Mouse (Mus musculus): ENCODE results near the gene Hoxd8. TPM values are rescaled to one million over a fixed set of nuclear protein-coding genes. Genes with fewer than 3 reads are reported as not detected.
A peak's percentile ranks its signal among the peaks of the same experiment; 100 is the strongest.

The Hoxd8 gene
- polyA plus RNA-seq, 1 experiment from 2014 or later, result 11.6 TPM

DNA sequence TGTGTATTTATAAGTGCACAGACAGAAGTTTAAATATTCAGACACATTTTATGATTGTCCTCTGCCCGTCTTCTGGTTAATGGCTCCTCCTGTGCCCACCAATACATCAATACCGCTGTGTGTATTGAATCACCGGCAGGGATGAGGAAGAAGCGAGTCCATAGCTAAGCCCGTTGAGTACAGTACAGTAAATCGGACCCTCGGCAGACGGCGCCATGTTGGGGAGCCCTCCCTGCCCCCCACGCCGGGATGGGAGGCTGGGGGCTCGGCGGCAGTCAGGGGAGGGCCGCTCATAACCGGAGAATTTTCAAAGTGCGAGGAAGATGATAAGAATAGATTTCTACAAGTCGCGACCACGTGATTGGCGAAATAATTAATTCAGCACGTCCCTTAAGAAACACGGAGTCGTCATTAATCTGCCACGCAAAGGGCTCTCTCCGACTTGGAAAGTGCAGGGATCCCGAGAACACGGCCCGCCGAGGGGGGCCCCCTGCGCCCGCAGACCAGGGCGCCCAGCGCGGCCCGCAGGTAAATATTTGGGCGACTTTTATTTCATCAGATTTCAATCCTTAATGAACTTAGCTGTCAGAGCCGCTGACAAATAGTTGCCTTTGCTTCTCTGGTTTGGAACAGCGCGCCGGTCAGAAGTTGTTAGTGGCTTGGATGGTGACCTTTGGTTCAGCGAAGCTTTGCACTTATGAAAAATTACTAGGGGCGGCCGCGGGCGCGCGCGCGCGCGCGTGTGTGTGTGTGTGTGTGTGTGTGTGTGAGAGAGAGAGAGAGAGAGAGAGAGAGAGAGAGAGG is 28.3 kb downstream of the Hoxd8 start:
- Histone ChIP-seq H3K4me3 (peak overlapping the region; percentile 47), H3K27me3 (ENCODE audit: low read depth, poor library complexity, severe bottlenecking) (peaks cover 89% of the 10 kb centered on the region)

DNA sequence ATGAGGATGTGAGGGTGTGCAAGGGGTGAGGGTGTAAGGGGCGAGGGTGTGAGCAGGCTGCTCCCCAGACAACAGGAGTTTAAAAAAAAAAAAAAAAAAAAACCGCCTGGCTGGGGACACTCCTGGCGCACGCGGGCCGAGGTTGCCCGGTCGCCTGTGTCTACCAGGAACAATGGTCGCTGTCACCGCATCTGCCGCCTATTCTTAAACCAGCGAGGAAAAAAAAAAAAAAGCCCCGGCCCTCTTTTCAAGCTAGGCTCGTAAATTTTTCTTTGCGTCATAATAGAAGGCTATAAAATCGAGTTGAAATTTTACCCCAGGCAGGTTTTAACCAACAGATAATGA is 28.9 kb downstream of the Hoxd8 start:
- Histone ChIP-seq H3K4me3 (peak overlapping the region; percentile 47), H3K9me3 (replicated peaks) (no peaks in the 10 kb centered on the region), H3K27me3 (ENCODE audit: low read depth, poor library complexity, severe bottlenecking) (peaks cover 89% of the 10 kb centered on the region), H3K4me1 (peaks cover 100% of the 10 kb centered on the region), H3K27ac (peak overlapping the region; percentile 72), H3K36me3 (peaks cover 14% of the 10 kb centered on the region)
- DNase-seq (ENCODE audit: low spot score), result no peak
- WGBS, result under 1% methylated on average over 16 of the region's 16 CpGs

More for the DNA sequence above, 28.3 kb downstream of the Hoxd8 start:
- peaks cover 20% of the 10 kb centered on the region for H3K36me3 ChIP-seq
- DNase-seq (ENCODE audit: low spot score), result peak; percentile 72
- H3K27ac ChIP-seq, result peak overlapping the region; percentile 72
- 1% methylated on average over 52 of the region's 52 CpGs for WGBS
- no peaks in the 10 kb centered on the region for H3K9me3 ChIP-seq (replicated peaks)
- peaks cover 100% of the 10 kb centered on the region for H3K4me1 ChIP-seq

DNA sequence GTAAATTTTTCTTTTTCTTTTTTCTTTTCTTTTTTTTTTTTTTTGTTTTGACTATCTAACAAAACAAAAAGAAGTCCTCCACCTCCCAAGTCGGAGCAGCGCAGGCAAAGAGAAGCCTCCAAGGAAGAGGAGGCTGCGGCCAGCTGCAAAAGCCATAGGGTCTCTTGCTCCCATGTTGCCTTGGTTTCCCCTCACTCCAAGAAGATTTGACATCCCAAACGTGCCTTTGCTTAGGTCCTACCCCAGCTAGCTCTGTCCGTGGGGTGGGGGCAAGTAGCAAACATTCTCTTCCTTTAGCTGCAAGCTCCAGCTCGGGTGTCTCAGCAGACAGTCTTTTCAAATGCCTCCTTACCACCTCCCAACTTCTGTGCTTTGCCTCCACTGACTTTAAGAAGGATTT is 29.4 kb downstream of the Hoxd8 start:
- DNase-seq (ENCODE audit: low spot score), result peak; percentile 56
- Histone ChIP-seq H3K9me3 (replicated peaks) (no peaks in the 10 kb centered on the region), H3K27ac (no peak overlapping the region), H3K4me1 (peaks cover 100% of the 10 kb centered on the region), H3K4me3 (no peak overlapping the region), H3K27me3 (ENCODE audit: low read depth, poor library complexity, severe bottlenecking) (peaks cover 89% of the 10 kb centered on the region), H3K36me3 (peaks cover 10% of the 10 kb centered on the region)
- 5% methylated on average over 6 of the region's 6 CpGs for WGBS

DNA sequence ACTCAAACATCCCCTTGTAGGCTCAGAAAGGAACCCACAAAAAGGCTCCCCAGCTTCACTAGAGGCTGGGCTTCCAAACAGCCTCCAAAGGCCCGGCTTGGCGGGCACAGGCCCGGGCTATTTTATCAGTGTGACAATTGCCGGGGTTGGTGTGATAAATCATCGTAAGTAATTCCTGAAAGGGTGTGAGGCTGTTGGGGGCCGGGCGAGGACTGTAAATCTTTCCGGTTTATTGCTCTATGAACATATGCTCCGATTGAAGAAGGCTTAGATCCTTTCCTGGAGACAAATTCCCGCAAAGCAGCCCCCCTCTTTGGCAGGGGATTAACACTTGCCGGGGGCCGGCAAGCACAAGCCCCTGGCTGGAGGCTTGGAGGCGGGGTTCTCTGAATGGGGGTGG is 30.0 kb downstream of the Hoxd8 start:
- peaks cover 6% of the 10 kb centered on the region; the same call in 1 of the 2 replicates for H3K36me3 ChIP-seq
- peaks cover 100% of the 10 kb centered on the region for H3K4me1 ChIP-seq
- H3K27ac ChIP-seq, result peak overlapping the region; percentile 80; the same call in 1 of the 2 replicates
- H3K27me3 ChIP-seq (ENCODE audit: low read depth, poor library complexity, severe bottlenecking), result peaks cover 90% of the 10 kb centered on the region
- no peaks in the 10 kb centered on the region for H3K9me3 ChIP-seq (replicated peaks)
- peak; percentile 68 for DNase-seq (ENCODE audit: low spot score)
- WGBS, result 2% methylated on average over 13 of the region's 13 CpGs
- H3K4me3 ChIP-seq, result peak overlapping the region; percentile 48

DNA sequence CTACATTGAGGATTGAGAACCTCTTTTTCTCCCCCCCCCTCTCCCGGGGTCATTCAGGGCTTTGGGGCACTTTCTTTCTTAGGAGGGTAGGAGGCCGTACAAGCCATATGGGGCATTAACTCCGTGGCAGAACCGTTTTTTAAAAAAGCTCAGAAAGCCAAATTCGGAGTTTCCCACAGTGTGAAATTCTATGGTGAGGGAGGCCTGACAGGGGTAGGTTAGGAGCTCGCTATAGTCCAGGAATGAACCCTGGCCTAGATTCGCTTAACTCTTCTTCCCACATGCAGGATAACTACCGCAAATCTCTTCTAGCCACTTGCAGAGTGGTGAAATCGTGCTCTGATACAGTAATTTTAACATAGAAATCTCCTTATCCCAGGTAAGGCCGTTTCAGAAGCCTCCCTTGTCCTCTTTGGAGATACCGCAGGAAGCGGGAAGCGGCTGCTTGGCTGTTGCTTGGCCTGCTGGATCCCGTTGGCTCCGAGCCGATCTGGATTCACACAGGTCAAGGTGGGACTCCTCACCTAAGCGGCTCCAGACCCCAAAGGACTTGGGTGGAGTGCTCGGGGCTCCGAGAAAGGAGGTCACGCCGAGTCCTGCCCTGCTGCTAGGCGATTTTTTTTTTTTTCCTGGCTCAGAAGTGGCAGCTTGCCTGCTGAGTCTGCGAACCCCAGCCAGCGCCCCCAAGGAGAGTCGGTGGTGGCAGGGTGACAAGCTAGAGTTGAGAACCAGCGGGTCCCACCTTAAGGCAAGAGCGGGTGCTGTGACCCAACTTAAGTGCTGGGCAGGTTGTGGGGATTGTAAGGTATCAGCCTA is 30.8 kb downstream of the Hoxd8 start:
- no peak for DNase-seq (ENCODE audit: low spot score)
- peaks cover 100% of the 10 kb centered on the region for H3K4me1 ChIP-seq
- H3K9me3 ChIP-seq (replicated peaks), result no peaks in the 10 kb centered on the region
- H3K4me3 ChIP-seq, result peak overlapping the region; percentile 48
- H3K27ac ChIP-seq, result peak overlapping the region; percentile 80
- peaks cover 92% of the 10 kb centered on the region for H3K27me3 ChIP-seq (ENCODE audit: low read depth, poor library complexity, severe bottlenecking)
- 4% methylated on average over 27 of the region's 27 CpGs for WGBS
- peaks cover 6% of the 10 kb centered on the region; the same call in 1 of the 2 replicates for H3K36me3 ChIP-seq

DNA sequence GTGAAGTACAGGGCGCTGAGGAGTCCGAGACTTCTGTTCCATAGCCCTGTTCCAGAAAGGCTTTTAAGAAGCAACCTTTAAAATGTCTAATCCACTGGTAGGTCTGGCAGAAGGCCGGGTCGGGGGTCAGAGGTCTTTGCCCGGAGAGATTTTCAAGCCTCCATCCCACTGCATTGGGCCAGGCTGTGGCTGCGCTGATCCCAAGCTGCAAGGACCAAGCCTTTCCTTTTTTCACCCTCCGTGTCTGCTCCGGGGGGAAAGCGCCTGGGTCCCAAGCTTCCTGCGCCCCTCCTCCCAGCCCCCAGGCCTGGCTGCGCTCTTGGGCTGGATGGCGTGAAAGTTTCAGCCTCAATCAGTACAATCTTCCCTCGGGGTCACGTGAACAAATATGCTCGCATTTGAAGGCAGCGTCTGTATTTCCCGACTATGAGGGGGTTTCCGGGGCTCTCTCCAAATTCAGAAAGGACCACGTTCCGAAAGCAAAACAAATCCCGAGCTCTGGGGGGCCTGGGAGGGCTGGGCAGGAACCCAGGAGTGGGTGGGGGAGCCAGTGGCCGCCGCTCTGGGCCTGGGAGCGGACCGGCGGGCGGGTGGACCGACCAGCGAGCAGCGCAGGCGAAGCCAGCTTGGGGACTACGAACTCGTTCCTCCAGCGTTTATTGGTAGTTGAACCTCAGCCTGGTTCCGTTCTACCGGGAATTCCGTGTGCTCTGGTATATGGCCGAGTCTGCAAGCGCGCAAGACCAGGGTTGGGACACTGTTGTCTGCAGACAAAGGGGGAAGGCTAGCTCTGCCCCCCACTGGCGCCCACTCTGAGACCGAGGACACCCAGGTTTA is 31.7 kb downstream of the Hoxd8 start:
- Histone ChIP-seq H3K4me3 (peak overlapping the region; percentile 48), H3K9me3 (replicated peaks) (no peaks in the 10 kb centered on the region), H3K4me1 (peaks cover 100% of the 10 kb centered on the region), H3K27me3 (ENCODE audit: low read depth, poor library complexity, severe bottlenecking) (peaks cover 92% of the 10 kb centered on the region), H3K27ac (peak overlapping the region; percentile 80), H3K36me3 (peaks cover 4% of the 10 kb centered on the region; the same call in 1 of the 2 replicates)
- DNase-seq (ENCODE audit: low spot score), result peak; percentile 69
- 1% methylated on average over 42 of the region's 42 CpGs for WGBS

DNA sequence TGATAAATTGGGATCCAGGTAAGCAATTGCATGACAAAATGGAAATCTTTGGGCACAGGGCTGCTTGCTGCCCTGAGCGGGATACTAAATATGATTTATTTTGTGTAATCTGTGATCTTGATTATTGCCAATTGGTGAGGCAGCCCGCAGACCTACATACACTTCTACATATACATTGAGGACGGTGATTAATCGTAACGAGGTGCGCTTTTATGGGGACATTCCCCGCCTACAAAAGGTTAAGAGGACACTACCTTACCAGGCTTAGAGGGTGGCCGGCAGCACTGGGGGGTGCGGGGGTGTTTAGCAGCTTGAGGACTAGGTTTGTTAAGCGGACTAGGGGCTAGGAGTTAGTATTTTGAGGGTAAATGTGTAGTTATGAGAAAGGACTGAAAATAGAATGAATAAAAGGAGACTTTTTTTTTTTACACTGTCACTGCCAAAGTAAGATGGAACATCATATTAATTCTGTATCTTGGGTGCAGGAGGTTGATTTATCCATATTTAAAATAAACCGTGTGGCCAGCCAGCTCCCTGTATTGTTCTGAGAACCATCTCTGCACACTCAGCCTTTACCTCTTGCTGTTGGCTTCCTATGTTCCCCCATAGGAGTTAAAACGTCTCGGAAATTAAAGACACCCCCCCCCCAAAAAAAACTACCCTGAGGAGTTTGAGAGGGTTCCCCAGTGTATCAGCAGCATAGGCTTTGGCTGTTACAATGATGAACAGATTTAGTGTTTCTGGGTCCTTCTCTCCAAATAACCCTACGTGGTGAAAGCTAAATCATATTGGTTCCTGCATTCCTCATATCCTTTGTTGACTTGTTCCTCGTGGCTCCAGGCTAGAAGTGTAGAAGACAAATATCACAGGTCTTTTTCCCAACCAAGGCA is 32.5 kb downstream of the Hoxd8 start:
- Histone ChIP-seq H3K9me3 (replicated peaks) (no peaks in the 10 kb centered on the region), H3K36me3 (peaks cover under 1% of the 10 kb centered on the region; the same call in 1 of the 2 replicates), H3K27me3 (ENCODE audit: low read depth, poor library complexity, severe bottlenecking) (peaks cover 93% of the 10 kb centered on the region), H3K4me1 (peaks cover 100% of the 10 kb centered on the region), H3K27ac (0 out of 2 replicates have a peak overlapping the region, but pooled peaks have one; percentile 80), H3K4me3 (peak overlapping the region; percentile 48)
- no peak for DNase-seq (ENCODE audit: low spot score)
- 7% methylated on average over 15 of the region's 15 CpGs for WGBS

DNA sequence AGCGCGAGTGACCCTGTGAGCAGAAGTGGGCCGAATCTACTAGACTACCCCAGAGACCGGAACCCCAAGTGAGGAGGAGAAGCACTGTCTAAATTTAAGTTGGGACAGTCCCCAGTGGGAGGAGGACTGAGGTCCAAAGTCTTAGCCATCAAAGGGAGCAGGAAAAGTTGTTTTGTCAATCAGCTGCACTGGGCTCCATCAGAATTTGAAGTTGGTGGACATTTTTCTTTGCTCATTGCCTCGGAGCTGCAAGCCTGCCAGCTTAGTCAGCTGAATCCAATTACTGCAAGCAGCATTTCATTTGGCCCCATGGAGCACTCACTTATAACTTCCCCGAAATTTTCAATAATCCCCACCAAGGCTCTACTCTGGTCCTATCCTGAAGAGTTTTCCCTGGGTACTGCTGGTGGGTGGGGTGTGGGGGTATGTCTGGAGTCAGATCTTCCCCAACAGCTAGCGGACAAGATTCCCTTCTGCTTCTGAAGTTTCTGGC is 33.2 kb downstream of the Hoxd8 start:
- Histone ChIP-seq H3K4me3 (peak overlapping the region; percentile 15), H3K27me3 (ENCODE audit: low read depth, poor library complexity, severe bottlenecking) (peaks cover 94% of the 10 kb centered on the region), H3K27ac (0 out of 2 replicates have a peak overlapping the region, but pooled peaks have one; percentile 27), H3K4me1 (peaks cover 94% of the 10 kb centered on the region), H3K9me3 (replicated peaks) (no peaks in the 10 kb centered on the region), H3K36me3 (no peaks in the 10 kb centered on the region)
- 11% methylated on average over 7 of the region's 7 CpGs for WGBS
- peak; percentile 63 for DNase-seq (ENCODE audit: low spot score)

DNA sequence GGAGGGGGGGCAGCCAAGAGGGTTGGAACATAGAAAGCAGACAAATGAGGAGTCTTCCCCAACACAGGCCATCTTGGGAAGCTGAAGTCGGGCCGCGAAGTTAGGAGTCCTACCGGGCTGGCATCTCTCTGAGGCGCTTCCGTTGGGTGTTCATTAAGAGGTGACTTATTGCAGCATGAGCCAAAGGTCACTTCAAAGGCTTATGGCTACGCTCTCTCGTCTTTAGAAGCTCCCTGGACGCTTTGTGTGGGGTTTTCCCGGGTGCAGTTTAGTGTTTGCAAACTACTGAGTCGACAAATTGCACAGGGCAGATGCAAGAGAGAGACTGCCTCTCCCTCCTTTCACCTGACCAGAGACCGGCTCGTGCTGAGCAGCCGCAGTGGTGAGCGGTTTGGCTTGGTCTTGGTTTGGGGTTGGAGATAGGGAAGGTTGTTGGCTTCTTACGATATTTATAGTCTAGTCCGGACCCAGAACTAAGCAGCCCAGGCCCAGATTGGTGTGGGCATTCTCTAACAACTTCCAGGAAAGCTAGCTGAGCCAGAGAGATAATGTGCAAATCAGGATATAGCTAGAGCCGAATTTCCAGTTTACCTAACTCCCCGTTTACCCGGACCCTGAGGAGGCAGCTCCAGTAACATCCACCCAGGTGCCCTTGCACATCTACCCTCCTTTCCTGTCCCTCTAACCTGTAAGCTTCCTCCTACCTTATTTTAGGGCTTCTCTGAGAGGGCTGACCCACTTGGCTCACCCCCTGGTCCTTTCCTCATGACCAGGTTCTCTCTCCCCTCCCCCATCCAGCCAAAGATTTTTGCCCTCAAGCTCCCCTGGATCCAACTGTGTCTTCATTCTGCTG is 34.4 kb downstream of the Hoxd8 start:
- H3K4me3 ChIP-seq, result peak overlapping the region; percentile 2
- no peak overlapping the region; the same call in 1 of the 2 replicates for H3K27ac ChIP-seq
- no peaks in the 10 kb centered on the region for H3K9me3 ChIP-seq (replicated peaks)
- H3K4me1 ChIP-seq, result peaks cover 81% of the 10 kb centered on the region
- under 1% methylated on average over 20 of the region's 20 CpGs for WGBS
- peaks cover 99% of the 10 kb centered on the region for H3K27me3 ChIP-seq (ENCODE audit: low read depth, poor library complexity, severe bottlenecking)
- no peaks in the 10 kb centered on the region for H3K36me3 ChIP-seq
- peak; percentile 65 for DNase-seq (ENCODE audit: low spot score)

DNA sequence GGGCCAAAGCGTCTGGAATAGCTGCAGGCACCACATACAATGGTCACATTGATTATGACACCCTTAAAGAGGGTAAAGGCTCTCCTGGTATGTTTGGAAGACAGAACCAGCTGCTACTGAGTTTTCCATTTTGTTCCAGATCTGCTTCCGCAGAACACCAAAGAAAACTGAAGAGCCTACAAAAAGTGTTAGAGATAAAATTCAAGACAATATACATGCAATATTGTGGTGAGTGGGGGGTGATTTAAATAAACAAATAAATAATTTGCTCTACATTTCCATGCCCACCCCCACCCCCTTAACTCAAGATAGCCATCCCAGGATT is 35.0 kb downstream of the Hoxd8 start:
- H3K9me3 ChIP-seq (replicated peaks), result no peaks in the 10 kb centered on the region
- no peak for DNase-seq (ENCODE audit: low spot score)
- H3K27me3 ChIP-seq (ENCODE audit: low read depth, poor library complexity, severe bottlenecking), result peaks cover 100% of the 10 kb centered on the region
- 6% methylated on average over 2 of the region's 2 CpGs for WGBS
- 0 out of 2 replicates have a peak, but pooled peaks cover 3% of the 10 kb centered on the region for H3K36me3 ChIP-seq
- no peak overlapping the region for H3K27ac ChIP-seq
- peak overlapping the region; percentile 2; the same call in 1 of the 2 replicates for H3K4me3 ChIP-seq
- H3K4me1 ChIP-seq, result peaks cover 75% of the 10 kb centered on the region

DNA sequence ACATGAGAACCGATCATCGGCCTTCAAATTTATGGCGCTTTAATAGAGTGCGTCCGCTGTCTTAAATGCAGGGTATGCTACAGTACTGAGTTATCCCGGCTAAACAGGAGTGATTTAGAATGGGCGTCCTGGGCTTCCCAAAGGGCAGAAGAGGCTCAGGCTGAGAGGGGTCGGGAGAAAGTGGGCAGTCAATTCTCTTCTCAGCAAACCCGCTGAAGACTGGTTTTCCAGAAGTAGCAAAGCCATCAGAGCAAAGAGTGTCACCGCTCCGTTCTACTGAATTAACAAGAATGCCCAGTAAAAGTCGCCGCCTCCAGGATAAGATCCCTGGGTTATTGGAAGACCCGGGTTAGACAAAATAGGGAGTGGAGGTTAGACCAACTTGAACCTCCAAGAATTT is 35.5 kb downstream of the Hoxd8 start:
- peak; percentile 55 for DNase-seq (ENCODE audit: low spot score)
- Histone ChIP-seq H3K27ac (no peak overlapping the region), H3K4me1 (peaks cover 71% of the 10 kb centered on the region), H3K36me3 (0 out of 2 replicates have a peak, but pooled peaks cover 3% of the 10 kb centered on the region), H3K27me3 (ENCODE audit: low read depth, poor library complexity, severe bottlenecking) (peaks cover 100% of the 10 kb centered on the region), H3K9me3 (replicated peaks) (no peaks in the 10 kb centered on the region), H3K4me3 (peak overlapping the region; percentile 44)
- 2% methylated on average over 14 of the region's 14 CpGs for WGBS

Measured in limb, embryonic 10.5 days (tissue).